Mouse (Mus musculus) right cerebral cortex, adult 2 months (tissue): Measurements from ENCODE around the gene Grm4.

Experiments
- DNase-seq, 2 experiments: peaks; one replicate each; pipeline ENCODE4 v3.0.0; 2021 to 2022; ENCODE audit warnings: low spot score in 2 of 2

Grm4 gene

DNA sequence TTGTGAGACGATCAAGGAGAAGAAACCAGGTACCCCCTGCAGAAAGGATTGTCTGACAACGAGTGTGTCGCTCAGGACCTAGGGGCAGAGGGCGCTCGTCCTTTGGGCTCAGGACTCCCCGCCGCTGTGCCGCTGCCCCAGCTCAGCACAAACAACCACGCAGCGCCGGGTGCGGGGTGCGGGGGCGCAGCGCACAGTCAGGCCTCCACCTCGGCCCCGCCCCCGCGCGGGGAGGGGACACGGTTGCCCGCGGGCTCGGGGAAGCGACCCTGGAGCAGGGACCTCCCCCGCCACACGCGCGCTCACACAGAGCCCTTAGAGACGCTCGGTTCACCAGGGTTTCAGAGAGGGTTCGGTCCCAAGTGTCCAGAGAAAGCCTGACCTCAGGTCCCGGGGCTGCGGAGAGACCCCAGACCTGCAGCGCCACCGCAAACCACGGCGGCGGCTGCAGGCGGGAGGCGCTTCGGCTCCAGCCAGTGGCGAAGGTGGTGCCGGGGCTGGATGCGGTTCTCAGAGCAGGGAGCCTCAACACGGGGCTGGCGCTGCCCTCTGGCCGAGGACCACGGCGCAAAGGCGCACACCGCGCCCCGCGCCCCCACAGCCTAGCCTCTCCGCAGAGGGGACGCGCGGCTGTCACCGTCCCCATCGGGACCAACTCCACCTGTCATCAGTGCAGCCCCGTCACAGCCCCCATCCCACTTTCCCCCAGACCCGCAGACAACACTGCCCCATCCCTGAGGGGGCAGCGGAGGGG lies 9.2 kb downstream of the Grm4 start:
- DNase-seq, result peak; percentile 35 to 38

DNA sequence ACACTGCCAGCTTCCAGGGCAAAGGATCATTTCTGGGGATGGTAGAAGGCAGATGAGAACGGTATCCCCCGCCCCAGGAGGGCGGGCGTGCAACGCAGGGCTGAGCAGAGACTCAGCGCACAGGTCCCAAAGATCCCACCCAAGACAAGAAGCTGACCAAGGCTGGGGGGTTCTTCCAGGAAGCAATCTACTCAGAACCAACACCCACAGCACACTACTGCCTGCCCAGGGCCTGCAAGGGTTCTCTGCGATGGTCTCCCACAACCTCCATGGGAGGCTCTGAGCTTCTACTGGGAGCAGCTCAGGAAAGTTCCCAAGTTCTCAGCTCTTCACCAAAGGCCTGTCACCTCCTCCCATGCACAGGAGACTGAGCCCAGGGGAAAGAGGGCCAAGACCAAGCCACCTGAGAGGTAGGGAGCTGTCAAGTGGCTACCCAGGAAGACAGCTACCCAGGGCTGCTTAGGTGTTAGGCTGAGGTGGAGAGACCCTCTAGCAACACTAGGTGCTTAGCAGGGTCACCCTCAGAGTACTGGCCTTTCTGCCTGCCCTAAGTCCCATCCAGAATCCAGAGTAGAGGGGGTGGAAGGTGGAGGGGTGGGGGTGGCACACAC lies 10.0 kb downstream of the Grm4 start:
- DNase-seq, result no peak

DNA sequence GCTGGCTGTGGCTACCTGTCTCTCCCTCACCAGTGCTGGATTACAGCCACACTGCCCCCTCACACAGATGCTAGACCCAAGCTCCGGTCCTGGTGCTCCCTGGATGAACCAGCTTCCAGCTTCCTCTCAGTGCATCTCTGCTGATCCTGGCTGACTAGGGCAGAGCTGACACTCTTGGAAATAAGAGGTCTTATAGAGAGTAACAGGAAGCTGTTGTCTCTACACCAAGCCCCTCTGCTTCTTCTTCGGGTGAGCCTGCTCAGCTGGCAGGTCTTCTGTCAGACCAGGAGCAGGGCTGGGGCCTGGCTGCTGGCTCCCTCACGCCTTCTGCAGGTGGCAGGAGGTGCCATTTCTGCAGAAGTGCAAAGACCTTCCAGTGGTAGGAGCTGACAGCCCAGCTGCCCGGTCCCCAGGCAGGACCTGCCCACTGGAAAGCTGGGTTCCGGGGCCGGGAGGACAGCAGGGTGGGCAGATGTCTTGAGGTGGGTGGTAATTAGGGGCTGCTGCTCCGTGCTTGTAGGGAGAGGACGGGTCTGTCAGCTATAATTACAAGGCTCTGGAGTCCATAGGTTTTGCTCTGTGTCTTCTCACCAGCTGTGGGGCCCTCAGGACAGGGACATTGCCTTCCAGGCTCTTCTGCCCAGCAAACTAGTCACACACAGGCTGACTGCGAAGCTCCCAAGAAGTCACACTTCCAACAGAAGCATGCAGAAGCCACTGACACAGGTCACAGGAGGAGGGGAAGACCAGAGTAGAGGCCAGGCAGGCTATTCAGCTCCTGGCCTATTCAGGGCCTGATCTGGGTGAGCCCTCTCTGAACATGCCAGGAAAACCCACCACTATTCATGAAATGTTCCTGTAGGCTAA lies 10.7 kb downstream of the Grm4 start:
- DNase-seq, result no peak

DNA sequence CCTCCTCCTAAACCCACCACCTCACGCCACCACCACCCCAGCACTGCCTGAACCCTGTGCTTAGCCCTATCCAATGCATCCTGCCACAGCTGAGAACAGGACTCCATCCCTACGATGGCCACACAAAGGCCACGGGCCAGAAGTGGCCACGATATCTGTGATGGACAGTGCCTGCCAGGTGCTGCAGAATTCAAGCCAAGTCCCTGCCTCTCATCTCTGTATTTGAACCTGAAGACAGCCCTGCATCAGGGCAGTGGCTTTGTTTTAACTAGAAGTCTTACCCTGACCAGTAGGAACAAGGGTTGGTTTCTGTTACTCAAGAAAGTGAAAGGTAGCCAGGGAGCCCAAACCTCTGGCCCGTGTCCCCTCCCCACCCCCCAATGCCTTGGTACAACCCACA lies 12.1 kb downstream of the Grm4 start:
- no peak for DNase-seq

DNA sequence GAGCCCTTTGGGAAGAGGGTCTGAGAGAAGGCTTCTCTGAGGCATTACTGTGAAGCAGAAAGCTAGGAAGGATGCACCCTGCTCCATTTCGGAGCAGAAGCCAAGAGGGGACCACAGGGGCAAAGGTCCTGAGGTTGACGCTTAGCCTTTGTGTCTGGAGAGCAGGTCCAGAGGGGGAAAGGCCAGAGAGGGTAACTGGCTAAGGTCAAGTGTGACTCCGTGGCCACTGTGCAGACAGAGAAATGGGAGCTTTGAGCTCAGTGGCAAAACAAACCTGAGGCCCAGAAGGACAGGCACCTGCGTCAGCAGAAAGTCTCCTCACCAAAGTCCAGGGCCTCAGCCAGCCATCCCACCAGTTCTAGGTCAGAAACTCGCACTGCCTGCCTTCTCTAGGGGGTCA lies 12.7 kb downstream of the Grm4 start:
- no peak for DNase-seq

DNA sequence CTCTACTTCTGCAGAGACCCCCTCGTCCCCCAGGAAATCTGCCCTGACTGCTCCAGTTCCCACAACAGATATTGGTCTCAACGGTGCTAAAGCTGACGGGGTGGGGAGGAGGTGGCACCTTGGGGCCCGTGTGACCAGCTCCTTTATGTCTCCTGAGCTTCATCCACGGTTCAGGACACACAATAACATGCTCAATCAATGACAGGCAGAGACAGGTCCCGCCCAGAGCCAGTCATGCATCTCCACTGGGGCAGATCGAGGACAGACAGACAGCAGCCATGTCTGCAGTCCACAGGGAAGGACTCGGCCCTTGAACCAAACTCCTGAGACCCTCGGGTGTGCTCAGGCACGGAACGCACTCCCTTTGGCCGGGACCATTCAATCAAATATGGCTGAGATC lies 13.2 kb downstream of the Grm4 start:
- no peak for DNase-seq

DNA sequence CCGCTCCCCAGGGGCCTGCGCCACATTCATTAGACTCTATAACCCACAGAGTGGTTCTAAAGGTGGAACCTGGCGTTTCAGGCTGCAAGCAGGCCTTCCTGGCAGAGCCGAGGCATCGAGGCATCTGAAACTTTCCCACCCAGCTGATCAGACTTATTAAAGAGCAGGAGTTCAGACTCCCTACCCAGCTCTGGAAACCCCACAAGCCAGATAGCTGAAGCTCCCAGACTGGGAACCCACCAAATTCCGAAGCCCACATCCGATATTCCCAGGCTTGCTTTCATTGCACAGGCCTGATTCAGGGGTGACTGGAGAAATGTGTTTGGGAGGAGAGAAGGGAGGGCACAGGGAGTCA lies 13.6 kb downstream of the Grm4 start:
- DNase-seq, result no peak

DNA sequence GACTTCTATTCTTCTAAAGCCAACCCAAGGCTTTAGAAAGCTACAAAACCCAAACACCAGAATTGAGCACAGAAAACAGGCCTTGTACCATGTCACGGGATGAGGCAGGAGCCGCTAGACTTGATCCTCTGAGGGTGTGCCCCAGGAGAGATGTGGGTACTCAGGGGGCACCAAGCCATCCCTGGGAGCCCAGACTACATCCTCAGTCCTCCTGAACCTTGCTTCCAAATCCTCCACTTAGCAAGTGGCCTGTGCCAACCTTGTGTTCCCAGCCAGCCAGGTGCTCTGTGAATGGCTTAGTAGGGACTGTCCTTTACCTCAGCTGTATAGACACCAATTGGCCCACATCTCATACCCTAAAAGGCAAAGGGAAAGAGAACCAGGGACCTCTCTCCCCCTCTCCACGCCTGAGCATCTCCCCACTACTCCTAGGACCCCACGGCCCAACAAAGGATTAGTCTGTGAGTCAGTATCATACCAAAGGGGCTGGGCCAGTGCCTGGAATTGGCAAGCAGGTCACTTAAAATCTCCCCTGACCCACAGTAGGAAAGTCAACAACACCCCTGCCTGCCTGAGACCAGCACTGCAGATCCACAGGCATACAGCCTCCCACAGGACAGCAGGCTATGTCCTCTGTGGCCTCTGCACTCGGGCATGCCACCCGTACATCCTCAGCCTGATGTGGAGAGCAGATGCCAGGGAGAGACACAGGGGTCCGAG lies 14.2 kb downstream of the Grm4 start:
- no peak for DNase-seq

DNA sequence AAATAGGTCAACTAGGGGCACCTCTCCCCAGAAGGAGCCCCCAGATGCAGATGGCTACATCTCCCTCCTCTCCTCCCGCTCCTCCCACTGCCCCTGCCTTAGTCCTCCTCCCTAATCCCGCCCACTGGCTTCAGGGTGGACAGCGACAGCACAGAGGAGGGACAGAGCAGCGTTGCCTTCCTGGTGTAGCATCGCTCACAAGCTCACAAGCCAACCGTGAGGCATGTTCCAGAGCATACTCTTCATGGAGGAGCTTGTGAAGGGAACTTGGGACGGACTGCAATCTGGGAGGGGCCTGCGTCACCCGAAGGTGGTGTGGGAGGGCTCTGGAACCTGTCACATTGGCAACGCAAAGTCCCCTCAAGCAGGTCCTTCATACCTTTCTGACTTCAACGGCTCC lies 14.8 kb downstream of the Grm4 start:
- no peak for DNase-seq

DNA sequence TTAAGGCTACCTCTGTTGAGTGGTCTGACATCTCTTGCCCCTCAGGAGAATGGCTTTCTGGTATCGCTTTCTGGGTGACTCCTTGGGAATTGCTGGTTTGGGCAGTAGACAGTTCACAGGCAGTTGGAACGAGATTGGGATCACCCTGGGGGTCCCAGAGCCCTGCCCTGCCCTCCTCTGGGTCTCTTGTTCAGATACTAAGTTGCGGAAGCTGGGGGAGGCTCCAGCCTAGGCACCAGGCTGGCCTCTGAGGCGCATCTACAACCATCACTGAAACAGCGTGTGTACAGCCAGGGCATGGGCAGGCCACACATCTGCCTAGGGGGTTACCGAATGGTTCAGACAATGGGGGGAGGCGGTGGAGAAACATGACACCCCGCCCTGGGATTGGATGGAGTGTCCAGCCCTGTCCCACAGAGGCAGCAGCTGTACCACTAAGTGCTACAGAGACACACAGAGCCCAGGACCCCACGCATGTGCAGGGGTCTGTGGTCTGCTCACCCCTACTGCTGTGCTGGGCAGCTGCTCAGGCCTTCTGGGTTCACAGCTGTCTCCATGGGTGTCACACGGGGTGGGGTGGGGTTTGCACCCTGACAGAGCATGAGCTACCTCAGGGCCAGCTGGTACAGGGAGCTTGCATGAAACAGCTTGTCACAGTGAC lies 15.9 kb downstream of the Grm4 start:
- DNase-seq, result no peak

DNA sequence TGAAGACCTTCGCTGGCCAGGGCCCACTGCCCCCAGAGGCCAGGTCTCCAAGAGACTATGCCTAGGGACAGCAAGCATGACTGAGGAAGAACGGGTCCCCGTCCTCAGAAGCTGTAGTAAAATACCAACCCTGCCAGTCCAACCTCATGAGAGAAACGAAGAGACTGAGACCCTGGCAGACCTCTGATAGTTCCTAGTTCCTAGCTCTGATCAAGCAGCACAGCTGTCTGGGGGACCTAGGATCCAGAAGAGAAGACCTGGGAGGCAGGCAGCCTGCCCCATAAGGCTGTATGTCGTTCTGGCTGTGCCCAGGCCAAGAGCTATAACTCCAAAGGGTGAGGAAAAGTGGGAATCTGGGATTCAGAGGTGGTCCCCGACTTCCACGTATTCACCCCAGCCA lies 17.3 kb downstream of the Grm4 start:
- DNase-seq, result no peak

DNA sequence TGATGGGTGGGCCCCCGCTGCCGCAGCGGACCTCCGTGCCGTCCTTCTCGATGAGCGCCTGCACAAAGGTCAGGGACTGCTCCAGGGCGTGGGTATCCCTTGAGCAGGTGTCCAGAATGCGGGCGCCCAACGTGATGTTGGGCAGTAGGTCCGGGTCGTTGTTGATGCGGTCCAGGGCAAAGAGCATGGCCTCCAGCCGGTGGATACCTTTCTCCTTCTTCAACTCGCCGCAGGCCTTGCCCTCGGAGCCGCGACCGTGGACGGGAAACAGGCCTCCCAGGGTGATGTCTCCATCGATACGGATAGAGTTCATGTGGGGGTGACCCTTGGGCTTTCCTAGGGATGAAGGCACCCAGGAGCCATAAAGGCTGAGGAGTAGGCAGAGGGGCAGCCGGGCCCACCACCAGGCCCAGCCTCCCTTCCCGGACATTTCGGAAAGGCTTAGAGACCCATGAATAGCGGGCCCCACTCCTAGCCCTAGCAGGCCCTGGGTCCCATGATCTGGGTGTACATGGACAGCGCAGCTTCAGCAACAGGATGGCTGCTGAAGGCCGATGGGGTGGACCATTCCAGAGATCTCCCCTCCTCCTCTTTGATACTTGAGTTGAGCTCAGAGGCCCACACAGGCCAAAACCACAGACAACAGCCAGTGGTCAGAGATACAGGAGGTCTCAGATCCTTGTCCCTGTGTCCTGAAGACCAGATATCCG lies 18.3 kb downstream of the Grm4 start:
- DNase-seq, result no peak

DNA sequence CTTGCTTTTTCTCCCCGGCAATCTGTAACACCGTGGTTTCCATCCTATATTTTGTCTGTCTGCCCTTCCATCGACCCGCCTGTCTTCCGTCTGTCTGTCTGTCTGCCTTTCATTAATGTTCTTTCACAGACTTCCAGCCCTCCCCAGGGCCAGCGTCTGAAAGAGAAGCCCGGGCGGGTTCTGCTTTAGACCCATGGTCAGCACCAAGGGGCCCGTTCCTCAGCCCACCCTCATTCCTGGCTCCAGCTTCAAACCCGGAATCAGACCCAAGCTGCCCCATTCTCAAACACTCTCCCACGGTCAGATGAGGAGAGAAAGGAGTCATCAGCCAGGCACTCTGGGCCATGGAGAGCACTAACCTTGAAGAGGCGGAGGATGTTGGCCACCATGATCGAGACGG lies 18.9 kb downstream of the Grm4 start:
- DNase-seq, result no peak

DNA sequence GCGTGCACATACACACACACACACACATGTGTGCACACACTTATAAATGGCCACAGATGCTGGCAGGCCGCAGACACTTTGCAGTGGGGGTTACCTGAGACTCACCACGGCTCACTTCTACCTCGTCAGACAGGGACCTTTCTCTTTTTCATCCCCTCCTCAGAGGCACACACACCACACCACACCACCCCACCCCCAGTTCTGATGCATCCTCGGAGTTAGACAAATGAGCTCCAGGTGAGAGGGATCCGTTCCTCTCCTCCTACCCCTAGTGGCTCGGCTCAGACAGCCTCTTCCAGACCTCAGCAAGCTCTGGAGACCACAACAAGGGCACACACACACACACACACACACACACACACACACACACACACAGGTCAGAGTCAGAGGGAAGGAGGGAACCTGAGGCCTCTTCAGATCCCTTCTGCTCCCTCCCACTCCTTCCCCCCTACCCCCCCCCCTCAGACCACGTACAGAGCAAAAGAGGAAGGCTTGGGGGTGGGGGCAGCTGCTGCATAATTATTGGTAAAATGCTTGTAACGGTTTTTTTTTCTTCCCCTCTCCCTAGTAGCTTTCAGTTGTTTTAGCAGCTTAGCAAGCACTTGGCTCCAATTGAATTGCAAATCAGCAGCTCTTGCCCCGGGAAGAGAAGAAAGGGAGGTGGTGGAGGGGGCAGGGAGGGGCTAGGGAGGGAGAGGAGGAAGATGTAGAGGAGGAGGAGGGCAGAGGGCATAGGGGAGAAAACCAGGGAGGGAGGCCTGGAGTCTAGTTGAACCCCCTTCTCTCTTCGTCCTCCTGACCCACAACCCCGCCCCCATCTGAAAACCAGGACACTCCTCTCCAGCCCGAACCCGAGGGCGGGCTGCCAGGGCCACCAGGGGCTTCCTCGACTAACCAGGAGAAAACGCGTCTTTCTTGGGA lies 19.6 kb downstream of the Grm4 start:
- DNase-seq, result no peak

DNA sequence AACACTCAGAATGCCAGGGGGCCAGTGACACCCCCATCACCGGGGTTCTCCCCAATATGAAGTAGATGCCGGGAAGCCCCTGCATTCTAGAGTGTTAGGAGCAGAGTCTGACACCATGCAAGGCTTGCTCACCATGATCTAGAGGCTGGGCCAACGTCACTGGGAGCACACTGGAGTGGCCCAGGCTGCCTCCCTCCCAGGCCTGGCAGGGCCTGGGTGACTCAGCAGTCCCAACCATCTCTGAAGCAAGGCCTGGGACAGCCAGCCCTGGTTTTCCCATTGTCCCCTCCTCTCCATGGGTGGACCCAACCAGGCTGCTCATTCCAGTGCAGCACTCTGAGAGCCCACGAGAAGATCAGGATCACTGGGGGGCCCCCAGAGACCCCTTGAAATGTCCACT lies 20.4 kb downstream of the Grm4 start:
- no peak for DNase-seq

DNA sequence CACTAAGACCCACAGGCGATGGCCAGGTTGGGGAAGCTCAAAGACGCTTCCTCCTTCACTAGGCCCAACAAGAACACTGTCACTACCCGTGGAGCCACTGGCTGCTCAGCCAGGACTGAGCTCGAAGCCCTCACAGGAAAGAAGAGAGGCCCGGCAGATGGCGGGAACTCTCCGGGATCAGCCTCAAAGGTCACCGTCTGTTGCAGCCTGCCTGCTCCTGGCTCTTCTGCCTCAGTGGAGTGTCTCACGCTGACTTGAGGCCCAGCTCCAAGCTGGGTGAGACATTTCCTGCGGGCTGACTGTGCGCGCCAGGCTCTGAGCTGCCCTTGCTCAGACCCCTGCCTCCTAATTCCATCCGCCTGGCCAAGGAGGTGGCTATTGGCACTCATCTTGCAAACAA lies 22.1 kb downstream of the Grm4 start:
- no peak for DNase-seq

DNA sequence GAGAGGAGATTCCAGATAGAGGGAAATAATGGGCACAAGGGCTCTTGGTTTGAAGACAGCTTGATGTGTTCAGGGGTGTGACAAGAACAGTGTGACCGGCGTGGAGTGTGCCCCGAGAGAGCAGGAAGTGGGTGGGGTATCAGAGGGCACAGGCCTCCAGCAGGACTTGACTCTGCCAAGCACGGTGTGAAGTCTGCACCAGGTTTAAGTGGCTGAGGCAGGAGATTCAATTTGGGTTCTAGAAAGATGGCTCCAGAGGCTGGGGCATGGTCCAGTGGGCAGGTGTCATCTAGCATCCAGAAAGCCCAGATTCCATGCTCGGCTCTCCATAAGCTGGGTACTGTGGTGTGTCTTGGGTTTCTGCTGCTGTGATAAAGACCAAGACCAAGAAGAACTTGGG lies 23.4 kb downstream of the Grm4 start:
- DNase-seq, result no peak

DNA sequence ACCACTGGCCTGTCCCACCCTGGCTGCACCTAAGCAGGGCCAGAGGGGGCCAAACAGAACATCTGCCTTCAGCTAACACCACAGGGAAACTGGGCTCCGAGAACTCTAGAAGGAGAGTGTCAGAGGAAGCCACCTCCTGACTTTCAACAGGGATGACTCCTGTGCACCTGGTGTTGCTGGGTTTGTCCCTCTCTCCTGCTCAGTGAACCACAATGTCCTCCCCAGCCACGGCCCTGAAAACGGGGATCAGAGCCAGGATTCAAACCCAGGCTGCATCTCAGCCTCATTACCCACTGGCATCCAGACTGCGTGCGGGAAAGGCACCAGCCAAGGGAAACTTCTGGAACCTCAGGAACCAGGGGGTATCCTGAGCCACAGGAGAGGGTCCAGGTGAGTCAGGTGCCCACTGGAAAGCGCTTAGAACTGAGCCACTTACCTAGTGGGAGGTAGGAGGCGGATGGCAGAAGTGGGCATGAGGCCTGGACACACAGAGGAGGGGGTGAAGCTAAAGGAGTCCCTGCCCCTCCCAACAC lies 26.1 kb downstream of the Grm4 start:
- no peak for DNase-seq

DNA sequence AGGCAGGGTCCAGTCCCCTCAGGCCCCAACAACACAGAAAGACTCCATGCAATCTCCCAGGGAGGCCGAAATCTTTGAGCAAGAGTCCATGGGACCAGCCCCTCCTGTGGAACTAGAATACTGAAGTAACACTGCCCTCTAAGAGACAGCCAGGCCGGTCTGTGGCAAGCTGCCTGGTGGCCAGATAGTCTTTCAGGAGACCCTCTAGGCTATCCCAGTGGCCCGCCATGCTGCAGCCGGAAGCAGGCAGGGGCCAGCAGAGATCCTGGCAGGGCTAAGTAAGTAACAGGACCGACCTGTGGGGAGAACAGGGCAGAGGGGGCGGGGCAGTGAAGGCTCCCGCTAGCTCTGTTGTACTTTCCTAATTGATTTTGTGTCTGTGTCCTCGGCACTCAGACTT lies 27.2 kb downstream of the Grm4 start:
- DNase-seq, result no peak

DNA sequence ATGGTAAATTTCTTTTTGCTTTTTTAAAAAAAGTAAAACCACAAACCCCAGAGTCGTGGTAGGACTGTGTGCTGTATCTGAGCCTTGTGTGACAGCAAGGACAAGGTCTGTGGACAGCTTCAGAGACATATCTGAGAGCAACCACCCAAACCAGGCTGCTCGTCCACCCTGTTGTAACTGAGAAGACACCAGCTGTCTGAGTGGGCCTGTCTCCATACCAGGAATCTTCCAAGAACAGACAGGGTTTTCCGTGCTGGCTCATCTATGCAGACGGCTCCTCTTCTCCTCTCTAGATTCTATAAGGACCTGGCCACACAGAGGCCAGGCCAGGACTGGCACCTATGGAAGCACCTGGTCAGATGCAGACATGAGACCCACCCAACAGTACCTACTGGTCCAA lies 27.8 kb downstream of the Grm4 start:
- no peak for DNase-seq
